Mouse (Mus musculus) CH12.LX (cell line): ENCODE results near the gene Rpgr.

Experiments
- CTCF ChIP-seq, 2 experiments: IDR thresholded peaks in 1 of 2; conservative IDR thresholded peaks in 1 of 2; 2 replicates each; pipeline ENCODE4 v1.5.1; 2011 to 2012; ENCODE audit warnings: low read depth in 2 of 2, low read length in 2 of 2, improper control_type of control experiment in 1 of 2, inconsistent platforms in 1 of 2, mild to moderate bottlenecking in 1 of 2, moderate library complexity in 1 of 2
- MXI1 ChIP-seq: IDR thresholded peaks from 2 replicates; pipeline ENCODE4 v1.6.1; 2011; ENCODE audit warnings: mild to moderate bottlenecking, low read depth, low read length, improper control_type of control experiment

DNA sequence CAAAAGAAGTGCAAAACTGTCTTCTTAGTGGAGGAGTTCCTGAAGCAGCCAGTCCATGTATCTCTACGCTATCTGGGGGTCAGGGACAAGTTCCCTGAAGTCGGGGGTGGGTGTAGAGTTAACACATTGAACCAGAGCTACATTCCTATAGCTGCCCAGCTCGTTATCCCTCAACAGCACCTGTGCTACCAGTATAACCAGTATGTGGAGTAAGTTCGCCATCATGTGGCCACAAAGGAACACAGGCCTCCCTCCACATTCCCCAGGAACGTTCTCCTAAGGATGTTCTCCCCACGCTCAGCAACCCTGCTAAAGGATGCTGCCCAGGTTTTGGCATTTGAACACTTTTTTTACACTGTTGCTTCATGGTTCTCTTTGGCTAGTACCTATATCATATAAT lies 146.0 kb downstream of the Rpgr start:
- TF ChIP-seq MXI1 (no peak), CTCF (conservative IDR thresholded peaks at IDR 0.05 in 1 of 2, IDR thresholded peaks at IDR 0.05 in 1 of 2; ENCODE audit: low read depth in 2 of 2, low read length in 2 of 2) (peak; percentile 12 to 51; a peak in 2 of 4 replicates)
